Comparison of ENCODE assay signal across 7 mouse cellular contexts in genomic region chr13:20900972-20901457, GRCm38 (mm10).
DNase-seq lines count a peak whose midpoint lies in the region; ATAC-seq and TF ChIP-seq lines count a peak whose summit lies in the region.

No protein-coding gene starts in this region.

- H3K36me3 ChIP-seq in kidney, adult 2 months (ENCODE audit: control insufficient read depth, insufficient read depth, low read length): no peaks in the 10 kb centered on the region
- H3K36me3 ChIP-seq in kidney, embryonic 15.5 days: no peaks in the 10 kb centered on the region
- H3K36me3 ChIP-seq in embryonic facial prominence, embryonic 14.5 days (ENCODE audit: control insufficient read depth, insufficient read depth, low read length): no peaks in the 10 kb centered on the region
- H3K36me3 ChIP-seq in intestine, embryonic 15.5 days: no peaks in the 10 kb centered on the region
- no peaks in the 10 kb centered on the region for H3K36me3 ChIP-seq in midbrain, postnatal 0 days (ENCODE audit: insufficient read depth, low read length)
- no peaks in the 10 kb centered on the region for H3K36me3 ChIP-seq in liver, embryonic 11.5 days (ENCODE audit: control insufficient read depth, insufficient read depth, low read length)

- no peak for TF ChIP-seq POLR2A in kidney, adult 2 months (IDR thresholded peaks at IDR 0.05; ENCODE audit: low read depth, low read length)

- no peaks in the 10 kb centered on the region for H3K9me3 ChIP-seq in kidney, embryonic 15.5 days (replicated peaks)
- H3K9me3 ChIP-seq in embryonic facial prominence, embryonic 14.5 days (ENCODE audit: control insufficient read depth, low read length): no peaks in the 10 kb centered on the region
- no peaks in the 10 kb centered on the region for H3K9me3 ChIP-seq in intestine, embryonic 15.5 days
- no peaks in the 10 kb centered on the region for H3K9me3 ChIP-seq in midbrain, postnatal 0 days (ENCODE audit: low read length)
- H3K9me3 ChIP-seq in liver, embryonic 11.5 days (ENCODE audit: control insufficient read depth, low read length): no peaks in the 10 kb centered on the region

- no peak overlapping the region for H3K4me2 ChIP-seq in kidney, embryonic 15.5 days
- no peak overlapping the region for H3K4me2 ChIP-seq in embryonic facial prominence, embryonic 14.5 days (ENCODE audit: low read depth, low read length)
- no peak overlapping the region for H3K4me2 ChIP-seq in intestine, embryonic 15.5 days (replicated peaks)
- no peak overlapping the region for H3K4me2 ChIP-seq in midbrain, postnatal 0 days (ENCODE audit: low read depth, low read length, poor library complexity, severe bottlenecking)
- no peak overlapping the region for H3K4me2 ChIP-seq in liver, embryonic 11.5 days

- no peaks in the 10 kb centered on the region for H3K27me3 ChIP-seq in kidney, adult 2 months (replicated peaks; ENCODE audit: control insufficient read depth, insufficient read depth, low read length)
- H3K27me3 ChIP-seq in kidney, embryonic 15.5 days: no peaks in the 10 kb centered on the region
- no peaks in the 10 kb centered on the region for H3K27me3 ChIP-seq in embryonic facial prominence, embryonic 14.5 days (replicated peaks; ENCODE audit: control insufficient read depth, insufficient read depth, low read length)
- H3K27me3 ChIP-seq in intestine, embryonic 15.5 days (replicated peaks): no peaks in the 10 kb centered on the region
- H3K27me3 ChIP-seq in midbrain, postnatal 0 days (ENCODE audit: insufficient read depth, low read length): no peaks in the 10 kb centered on the region
- H3K27me3 ChIP-seq in liver, embryonic 11.5 days (replicated peaks; ENCODE audit: control insufficient read depth, insufficient read depth, low read length): no peaks in the 10 kb centered on the region

- TF ChIP-seq CTCF in kidney, adult 2 months (conservative IDR thresholded peaks at IDR 0.05; ENCODE audit: insufficient read depth, insufficient read length, low read depth, low read length): no peak
- TF ChIP-seq CTCF in midbrain, postnatal 0 days (IDR thresholded peaks at IDR 0.05): no peak

- ATAC-seq in kidney, embryonic 15.5 days (replicated peaks; ENCODE audit: low FRiP score): no peak
- ATAC-seq in embryonic facial prominence, embryonic 14.5 days (ENCODE audit: low read depth): 0 out of 2 replicates have a peak, but pooled peaks have one; percentile 26
- peak; percentile 20; the same call in 1 of the 2 replicates for ATAC-seq in intestine, embryonic 15.5 days
- peak; percentile 49 for ATAC-seq in midbrain, postnatal 0 days (ENCODE audit: low FRiP score)
- ATAC-seq in liver, embryonic 11.5 days (replicated peaks; ENCODE audit: low FRiP score): no peak

- WGBS in kidney, adult 2 months: 12% methylated on average over 2 of the region's 2 CpGs
- WGBS in kidney, embryonic 15.5 days: 16% methylated on average over 2 of the region's 2 CpGs
- 29% methylated on average over 2 of the region's 2 CpGs for WGBS in embryonic facial prominence, embryonic 14.5 days
- 9% methylated on average over 2 of the region's 2 CpGs for WGBS in intestine, embryonic 15.5 days
- WGBS in midbrain, postnatal 0 days: 17% methylated on average over 2 of the region's 2 CpGs
- 29% methylated on average over 2 of the region's 2 CpGs for WGBS in liver, embryonic 11.5 days

- peaks cover 9% of the 10 kb centered on the region; the same call in 1 of the 2 replicates for H3K4me1 ChIP-seq in kidney, adult 2 months (ENCODE audit: control insufficient read depth, insufficient read depth, low read length)
- H3K4me1 ChIP-seq in kidney, embryonic 15.5 days: no peaks in the 10 kb centered on the region
- no peaks in the 10 kb centered on the region for H3K4me1 ChIP-seq in embryonic facial prominence, embryonic 14.5 days (ENCODE audit: control insufficient read depth, insufficient read depth, low read length)
- no peaks in the 10 kb centered on the region for H3K4me1 ChIP-seq in intestine, embryonic 15.5 days (replicated peaks)
- H3K4me1 ChIP-seq in midbrain, postnatal 0 days (ENCODE audit: insufficient read depth, low read length): no peaks in the 10 kb centered on the region
- no peaks in the 10 kb centered on the region for H3K4me1 ChIP-seq in liver, embryonic 11.5 days (replicated peaks; ENCODE audit: control insufficient read depth, insufficient read depth, low read length)

- no peak overlapping the region for H3K27ac ChIP-seq in kidney, adult 2 months (ENCODE audit: insufficient read depth, low read depth, low read length)
- no peak overlapping the region for H3K27ac ChIP-seq in kidney, embryonic 15.5 days
- H3K27ac ChIP-seq in embryonic facial prominence, embryonic 14.5 days (replicated peaks; ENCODE audit: low read depth, low read length): no peak overlapping the region
- H3K27ac ChIP-seq in intestine, embryonic 15.5 days: no peak overlapping the region
- H3K27ac ChIP-seq in midbrain, postnatal 0 days (ENCODE audit: low read depth, low read length): no peak overlapping the region
- no peak overlapping the region for H3K27ac ChIP-seq in liver, embryonic 11.5 days (ENCODE audit: low read depth, low read length)

- intact Hi-C loops in left cerebral cortex, postnatal 14 days (cut with DNase I): no loop called here

- no peak overlapping the region for H3K9ac ChIP-seq in kidney, embryonic 15.5 days
- H3K9ac ChIP-seq in embryonic facial prominence, embryonic 14.5 days (ENCODE audit: low read depth, low read length): no peak overlapping the region
- no peak overlapping the region for H3K9ac ChIP-seq in intestine, embryonic 15.5 days
- H3K9ac ChIP-seq in midbrain, postnatal 0 days (replicated peaks; ENCODE audit: low read length, poor library complexity, severe bottlenecking): no peak overlapping the region
- H3K9ac ChIP-seq in liver, embryonic 11.5 days (ENCODE audit: low read depth, low read length): no peak overlapping the region

- H3K4me3 ChIP-seq in kidney, adult 2 months (ENCODE audit: insufficient read depth, low read depth, low read length): no peak overlapping the region
- no peak overlapping the region for H3K4me3 ChIP-seq in kidney, embryonic 15.5 days (replicated peaks)
- no peak overlapping the region for H3K4me3 ChIP-seq in embryonic facial prominence, embryonic 14.5 days (ENCODE audit: low read depth, low read length)
- H3K4me3 ChIP-seq in intestine, embryonic 15.5 days (replicated peaks): no peak overlapping the region
- H3K4me3 ChIP-seq in midbrain, postnatal 0 days (ENCODE audit: low read depth, low read length): no peak overlapping the region
- no peak overlapping the region for H3K4me3 ChIP-seq in liver, embryonic 11.5 days (ENCODE audit: low read depth, low read length)

- DNase-seq in kidney, adult 2 months: peak; percentile 89
- peak; percentile 14 for DNase-seq in embryonic facial prominence, embryonic 14.5 days (ENCODE audit: low spot score)
- DNase-seq in midbrain, postnatal 0 days (ENCODE audit: low spot score): peak; percentile 61
- DNase-seq in liver, embryonic 11.5 days (ENCODE audit: low spot score): no peak
- no peak for DNase-seq in left cerebral cortex, postnatal 14 days (ENCODE audit: low spot score in 2 of 2)

Comparison
In these comparisons a context has a peak if more than half of its experiments do, and no peak if none do; other contexts are left out.
1. DNase-seq: peak in kidney, adult 2 months (single experiment), embryonic facial prominence, embryonic 14.5 days (single experiment) and midbrain, postnatal 0 days (single experiment); none in liver, embryonic 11.5 days (single experiment) and left cerebral cortex, postnatal 14 days (0 of 2).
2. ATAC-seq: peak in embryonic facial prominence, embryonic 14.5 days (single experiment), intestine, embryonic 15.5 days (single experiment) and midbrain, postnatal 0 days (single experiment); none in kidney, embryonic 15.5 days (single experiment) and liver, embryonic 11.5 days (single experiment).